Mouse (Mus musculus): ENCODE results near the gene Grb14. TPM values are rescaled to one million over a fixed set of nuclear protein-coding genes. Genes with fewer than 3 reads are reported as not detected.

Gene Grb14
- polyA plus RNA-seq, 1 experiment from 2014 or later: 4.1 TPM

DNA sequence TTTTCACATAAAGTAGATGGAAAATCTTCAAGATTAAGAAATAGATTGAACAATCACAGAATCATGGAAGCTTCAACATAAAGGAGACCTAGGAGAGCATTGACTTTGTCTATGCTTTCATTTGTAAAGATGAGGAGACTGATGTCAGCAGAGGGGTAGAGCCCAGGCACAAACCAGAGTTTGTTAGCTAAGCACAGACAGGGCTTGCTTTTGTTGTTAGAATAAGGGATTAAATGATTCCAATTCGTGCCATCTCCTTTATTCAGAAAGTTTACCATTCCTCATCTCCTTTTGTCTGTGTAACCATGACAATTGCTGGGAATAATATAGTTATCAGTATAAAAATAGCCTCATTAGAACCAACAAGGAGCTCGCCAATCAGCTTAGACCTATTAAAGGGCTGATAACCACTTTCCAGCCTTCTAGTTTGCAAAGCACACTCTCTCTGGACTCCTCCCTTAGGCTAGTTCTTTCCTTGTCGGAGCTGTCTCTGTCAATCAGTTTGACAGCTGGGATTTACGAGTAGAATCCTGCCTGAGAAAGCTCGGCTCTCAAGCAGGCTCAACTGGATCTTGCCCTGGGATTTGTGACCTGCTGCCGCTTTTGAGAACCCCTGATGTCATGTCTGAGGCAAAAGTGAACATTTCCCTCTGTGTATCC is 137.6 kb downstream of the Grb14 start:
- H3K4me3 ChIP-seq (ENCODE audit: low read depth, low read length): no peak overlapping the region
- no peaks in the 10 kb centered on the region for H3K27me3 ChIP-seq (ENCODE audit: control insufficient read depth, insufficient read depth, low read length)
- ATAC-seq (ENCODE audit: insufficient number of reproducible peaks, low FRiP score, low TSS enrichment, low read depth) (no peak), DNase-seq (ENCODE audit: low spot score) (no peak)
- H3K27ac ChIP-seq (replicated peaks; ENCODE audit: low read depth, low read length): no peak overlapping the region
- WGBS: 49% methylated on average over 6 of the region's 6 CpGs
- H3K9ac ChIP-seq (ENCODE audit: low read length): no peak overlapping the region
- no peaks in the 10 kb centered on the region for H3K4me1 ChIP-seq (ENCODE audit: control insufficient read depth, insufficient read depth, low read length)
- H3K4me2 ChIP-seq (ENCODE audit: low read depth, severe bottlenecking): no peak overlapping the region
- H3K36me3 ChIP-seq (ENCODE audit: control insufficient read depth, insufficient read depth, low read length): no peaks in the 10 kb centered on the region
- H3K9me3 ChIP-seq (ENCODE audit: control insufficient read depth, low read length): no peaks in the 10 kb centered on the region

DNA sequence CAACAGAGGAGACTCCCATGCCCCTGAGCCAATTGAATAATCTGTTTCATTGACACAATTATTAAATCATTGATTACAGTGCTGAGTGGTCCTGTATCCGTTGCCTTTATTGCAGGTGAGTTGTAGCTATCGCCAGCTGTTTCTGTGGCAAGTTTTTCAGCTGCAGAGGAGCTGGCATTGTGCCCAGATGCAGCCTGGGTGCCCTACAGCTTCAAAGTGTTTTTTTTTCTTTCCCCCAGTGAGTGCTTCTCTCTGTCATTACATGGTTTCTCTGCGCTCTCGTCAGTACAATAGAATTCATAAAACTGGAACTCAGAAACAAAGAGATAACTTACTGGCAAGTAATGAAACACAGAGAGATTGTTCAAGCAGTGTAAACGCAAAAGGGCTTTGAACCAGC is 139.1 kb downstream of the Grb14 start:
- Histone ChIP-seq H3K4me1 (ENCODE audit: control insufficient read depth, insufficient read depth, low read length) (no peaks in the 10 kb centered on the region), H3K27me3 (ENCODE audit: control insufficient read depth, insufficient read depth, low read length) (no peaks in the 10 kb centered on the region), H3K4me2 (ENCODE audit: low read depth, severe bottlenecking) (no peak overlapping the region), H3K36me3 (ENCODE audit: control insufficient read depth, insufficient read depth, low read length) (no peaks in the 10 kb centered on the region), H3K27ac (replicated peaks; ENCODE audit: low read depth, low read length) (no peak overlapping the region), H3K9ac (ENCODE audit: low read length) (no peak overlapping the region), H3K9me3 (ENCODE audit: control insufficient read depth, low read length) (no peaks in the 10 kb centered on the region), H3K4me3 (ENCODE audit: low read depth, low read length) (no peak overlapping the region)
- 77% methylated on average over 5 of the region's 5 CpGs for WGBS
- DNase-seq (ENCODE audit: low spot score) (no peak), ATAC-seq (ENCODE audit: insufficient number of reproducible peaks, low FRiP score, low TSS enrichment, low read depth) (no peak)

DNA sequence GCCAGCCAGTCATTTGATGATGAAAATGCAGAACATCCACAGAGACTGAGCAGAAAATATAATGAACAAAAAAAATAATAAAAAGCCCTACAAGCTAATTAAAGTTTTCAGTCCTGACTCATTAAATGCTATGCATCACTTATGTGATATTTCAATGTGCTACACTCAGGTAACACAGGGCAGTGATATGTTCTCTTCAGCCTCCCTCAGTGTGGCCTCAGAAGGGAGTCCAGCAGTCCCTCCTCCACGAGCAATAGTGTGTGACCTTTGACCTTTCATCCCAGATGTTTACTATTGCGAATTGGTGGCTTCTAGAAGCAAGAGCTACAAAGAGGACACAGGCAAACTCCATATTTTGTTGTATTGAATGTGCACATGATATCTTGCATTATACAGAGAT is 146.5 kb downstream of the Grb14 start:
- Histone ChIP-seq H3K4me1 (ENCODE audit: control insufficient read depth, insufficient read depth, low read length) (no peaks in the 10 kb centered on the region), H3K9me3 (ENCODE audit: control insufficient read depth, low read length) (no peaks in the 10 kb centered on the region), H3K4me3 (ENCODE audit: low read depth, low read length) (no peak overlapping the region), H3K9ac (ENCODE audit: low read length) (no peak overlapping the region), H3K27me3 (ENCODE audit: control insufficient read depth, insufficient read depth, low read length) (no peaks in the 10 kb centered on the region), H3K36me3 (ENCODE audit: control insufficient read depth, insufficient read depth, low read length) (no peaks in the 10 kb centered on the region), H3K4me2 (ENCODE audit: low read depth, severe bottlenecking) (no peak overlapping the region), H3K27ac (replicated peaks; ENCODE audit: low read depth, low read length) (no peak overlapping the region)
- ATAC-seq (ENCODE audit: insufficient number of reproducible peaks, low FRiP score, low TSS enrichment, low read depth) (no peak), DNase-seq (ENCODE audit: low spot score) (no peak)
- WGBS: 31% methylated on average over 2 of the region's 2 CpGs

Other genes starting within 250 kb of the Grb14 start
- gene Cobll1, start 214.4 kb upstream of the Grb14 start, polyA plus RNA-seq (2014; fragmentation: Nextera tagmentation; extraction: Ambion mirVana): 1.6 and 2.8 TPM in 2 replicates

Measured in limb, embryonic 11.5 days (tissue).